Mouse (Mus musculus) kidney, adult 9 months (tissue): ENCODE measurements around the gene Rrbp1.

ENCODE experiments used
- DNase-seq: peaks from one replicate; pipeline ENCODE4 v3.0.0; 2022

Rrbp1 gene

DNA sequence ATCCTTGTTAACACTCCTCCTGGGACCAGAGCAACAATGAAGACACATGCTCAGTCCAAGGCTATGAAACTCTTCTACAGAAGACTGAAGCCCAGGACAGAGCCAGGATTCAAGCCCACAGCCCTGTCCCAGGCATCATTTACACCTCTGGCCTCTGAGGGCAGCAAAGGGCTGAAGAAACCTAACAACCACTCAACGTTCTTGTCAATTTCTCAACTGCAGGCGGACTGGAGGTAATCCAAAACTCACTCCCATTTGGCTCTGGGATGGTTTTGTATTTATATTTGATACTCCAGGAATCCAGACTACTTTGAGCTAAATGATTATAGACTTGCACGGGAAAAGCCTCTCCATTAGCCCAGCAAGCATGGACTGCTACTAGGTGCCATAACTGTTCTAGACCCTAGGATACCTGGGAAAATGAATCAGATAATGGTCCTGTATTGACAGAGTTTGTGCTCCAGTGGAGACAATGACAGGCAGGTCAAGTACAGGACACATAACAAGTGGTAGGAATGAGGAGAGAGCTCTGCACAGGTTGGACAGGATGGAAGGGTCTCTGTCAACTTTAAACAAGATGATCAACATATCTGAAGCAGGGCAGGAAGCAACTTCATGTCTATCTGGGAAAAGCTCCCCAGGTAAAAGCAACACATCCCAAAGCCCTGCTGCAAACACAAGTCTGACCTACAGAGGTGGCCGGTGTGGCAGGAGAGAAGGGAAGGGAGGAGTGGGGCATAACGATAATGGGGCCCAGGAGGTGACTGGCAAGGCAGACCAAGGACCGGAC, 5.7 kb downstream of the Rrbp1 start:
- no peak for DNase-seq

DNA sequence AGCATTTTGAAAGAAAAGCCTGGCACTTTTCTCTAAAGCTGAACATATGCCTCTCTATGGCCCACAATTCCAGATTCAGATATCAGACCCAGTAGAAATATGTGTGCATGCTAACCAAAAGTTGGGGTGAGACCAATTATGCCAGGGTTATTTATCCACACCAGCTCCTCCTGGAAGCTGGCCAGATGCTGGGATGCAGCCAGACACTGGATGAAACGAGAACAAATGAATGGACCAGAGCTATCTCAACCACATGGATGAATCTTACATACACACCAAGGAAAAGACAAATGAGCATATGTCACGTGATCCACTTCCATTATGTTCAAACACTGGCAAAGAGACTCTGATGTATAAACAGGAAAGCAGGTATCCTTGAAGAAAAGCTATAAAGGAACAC, 7.5 kb downstream of the Rrbp1 start:
- DNase-seq = peak; percentile 68

DNA sequence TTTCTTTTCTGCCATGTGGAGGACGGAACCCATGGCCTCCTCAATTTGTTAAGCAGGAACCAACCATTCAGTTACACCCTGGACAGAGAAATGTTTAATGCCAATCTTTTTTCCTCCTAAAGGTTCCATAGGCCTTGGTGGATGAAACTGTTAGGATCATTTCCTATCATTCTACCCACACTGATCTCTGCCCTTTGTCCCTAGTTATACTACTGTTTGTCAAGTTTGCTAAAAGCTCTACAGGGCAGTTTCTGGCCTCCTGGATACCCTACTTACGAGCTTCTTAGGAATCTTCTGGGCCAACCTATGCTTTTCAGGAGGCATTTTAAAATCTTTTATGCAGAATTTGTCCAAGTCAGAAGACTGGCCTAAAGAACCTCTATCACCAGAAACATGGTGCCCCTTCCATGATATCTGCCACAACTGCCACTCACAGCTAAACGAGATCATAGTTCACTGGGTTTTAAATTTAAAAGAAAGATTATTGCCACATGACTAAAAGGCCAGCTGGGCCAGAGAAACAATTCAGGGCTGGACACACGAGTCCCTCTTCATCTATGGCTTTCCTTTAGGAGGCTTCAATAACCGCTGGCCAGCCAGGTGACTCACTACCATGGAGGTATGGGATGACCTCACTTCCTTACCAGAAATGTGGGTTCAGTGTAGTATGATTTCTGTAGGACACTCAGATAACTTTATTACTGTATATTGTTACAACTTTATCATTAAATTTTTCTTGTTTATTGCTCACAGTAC, 8.7 kb downstream of the Rrbp1 start:
- no peak for DNase-seq

DNA sequence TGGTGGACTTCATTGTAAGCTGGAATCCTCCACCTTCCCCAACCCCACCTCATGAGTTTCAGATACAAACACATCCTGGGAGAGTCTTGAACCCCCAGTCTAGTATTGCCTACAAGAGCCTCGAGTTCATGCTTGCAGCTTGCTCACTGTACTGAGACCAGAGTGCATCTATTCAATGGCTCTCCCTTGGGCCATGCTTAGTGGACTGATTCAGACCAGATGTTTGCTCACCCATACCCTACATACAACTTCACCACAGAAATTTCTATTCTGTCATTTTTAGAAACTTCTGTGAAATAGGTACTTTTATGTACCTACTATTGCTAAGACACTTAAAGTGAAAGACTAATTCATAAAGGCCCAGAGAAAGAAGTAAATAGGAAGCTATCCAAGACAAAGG, 18.1 kb downstream of the Rrbp1 start:
- DNase-seq = no peak

DNA sequence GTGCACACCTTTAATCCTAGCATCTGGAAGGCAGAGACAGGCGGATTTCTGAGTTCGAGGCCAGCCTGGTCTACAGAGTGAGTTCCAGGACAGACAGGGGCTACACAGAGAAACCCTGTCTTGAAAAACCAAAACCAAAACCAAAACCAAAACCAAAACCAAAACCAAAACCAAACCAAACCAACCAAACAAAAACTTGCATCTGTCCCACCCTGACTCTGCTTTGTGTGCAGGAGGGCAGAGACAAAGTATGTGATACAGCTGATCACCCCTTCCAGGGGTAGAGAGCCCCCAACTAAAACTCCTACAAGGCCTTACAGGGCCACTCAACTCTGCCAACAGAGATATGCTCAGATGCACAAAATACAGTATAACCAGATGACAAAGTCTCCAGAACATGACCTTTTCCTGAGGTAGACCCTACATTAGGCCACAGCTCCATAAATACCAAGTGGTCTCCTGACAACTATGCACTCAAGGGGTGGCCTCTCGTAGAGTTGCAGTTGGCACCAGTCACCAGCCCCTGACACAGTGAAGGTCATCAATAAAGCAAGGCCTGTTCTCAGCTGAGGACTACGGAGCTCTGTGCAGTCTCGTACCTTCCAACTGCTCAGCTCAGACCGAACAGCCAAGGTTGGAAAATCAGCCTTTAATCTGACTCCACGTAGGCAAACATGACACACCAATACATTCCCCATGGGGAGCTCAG, 18.9 kb downstream of the Rrbp1 start:
- DNase-seq = no peak

DNA sequence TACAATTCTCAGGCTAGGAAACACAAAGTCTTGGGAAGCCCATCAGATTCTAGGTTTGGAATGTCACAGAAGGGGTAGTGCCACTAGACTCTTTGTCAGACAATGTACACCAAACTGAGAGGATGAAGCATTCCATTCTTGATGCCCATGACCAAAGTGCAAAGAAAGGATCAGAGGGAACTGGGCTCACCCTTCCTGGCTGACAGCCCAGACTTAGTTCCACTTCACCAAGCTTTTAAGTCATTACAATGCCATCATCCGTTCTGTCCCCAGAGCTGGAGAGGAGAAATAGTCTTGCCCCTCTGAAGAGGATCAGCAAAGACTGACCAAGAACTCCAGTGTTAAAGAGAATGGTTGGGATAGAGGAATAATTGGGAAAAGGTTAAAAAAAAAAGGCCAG, 20.1 kb downstream of the Rrbp1 start:
- DNase-seq = peak; percentile 91

DNA sequence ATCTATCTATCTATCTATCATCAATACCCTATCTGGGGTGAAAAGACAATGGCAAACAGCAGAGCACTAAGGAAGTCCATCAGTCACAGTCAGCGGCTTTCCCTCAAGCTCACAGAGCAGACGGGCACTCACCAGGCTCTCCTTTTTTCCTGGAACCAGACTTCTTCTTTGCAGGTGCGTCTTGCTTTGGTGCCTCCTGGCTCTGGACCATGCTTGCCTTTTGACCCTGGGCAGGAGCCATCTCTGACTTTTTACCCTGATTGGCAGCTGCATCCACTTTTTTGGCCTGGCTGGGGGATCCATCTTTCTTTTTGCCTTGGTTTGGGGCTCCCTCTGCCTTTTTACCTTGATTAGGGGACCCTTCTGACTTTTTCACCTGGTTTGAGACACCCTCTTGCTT, 23.0 kb downstream of the Rrbp1 start:
- peak; percentile 58 for DNase-seq

DNA sequence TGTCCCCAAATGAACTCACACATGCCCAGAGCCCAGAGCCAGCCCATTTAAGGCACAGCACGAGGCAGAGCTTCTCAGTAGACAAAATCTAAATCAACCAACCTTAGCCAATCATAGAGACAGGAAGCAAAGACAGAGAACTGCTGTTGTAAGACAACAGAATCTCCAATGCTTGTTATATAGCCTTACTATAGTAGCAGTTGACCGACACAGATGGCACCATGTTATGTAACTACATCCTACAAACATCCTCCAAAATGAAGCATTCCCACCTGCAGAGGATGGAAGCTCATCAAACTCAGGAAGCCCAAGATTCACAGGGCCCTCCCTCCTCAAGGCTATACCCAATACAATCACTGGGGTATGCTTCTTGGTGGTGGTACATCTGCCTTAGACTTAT, 23.6 kb downstream of the Rrbp1 start:
- no peak for DNase-seq

DNA sequence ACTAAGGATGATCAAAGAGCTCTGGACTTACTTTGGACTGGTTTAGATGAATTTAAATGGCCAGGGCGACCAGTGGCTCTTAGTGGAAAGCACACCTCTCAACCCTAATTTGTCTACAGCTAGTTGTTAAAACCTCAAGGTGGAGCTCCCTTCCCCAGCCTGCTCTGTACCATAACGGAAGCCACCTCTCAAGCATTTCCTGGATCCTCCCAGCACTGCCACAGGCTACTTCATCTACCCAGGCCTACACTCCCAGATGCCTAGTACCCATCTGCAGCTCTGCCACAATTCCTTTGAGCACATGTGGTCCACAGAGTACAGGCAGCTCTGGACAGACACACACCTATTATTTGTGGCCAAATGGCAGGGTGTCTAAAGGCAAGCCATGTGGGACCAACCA, 27.6 kb downstream of the Rrbp1 start:
- DNase-seq = no peak

DNA sequence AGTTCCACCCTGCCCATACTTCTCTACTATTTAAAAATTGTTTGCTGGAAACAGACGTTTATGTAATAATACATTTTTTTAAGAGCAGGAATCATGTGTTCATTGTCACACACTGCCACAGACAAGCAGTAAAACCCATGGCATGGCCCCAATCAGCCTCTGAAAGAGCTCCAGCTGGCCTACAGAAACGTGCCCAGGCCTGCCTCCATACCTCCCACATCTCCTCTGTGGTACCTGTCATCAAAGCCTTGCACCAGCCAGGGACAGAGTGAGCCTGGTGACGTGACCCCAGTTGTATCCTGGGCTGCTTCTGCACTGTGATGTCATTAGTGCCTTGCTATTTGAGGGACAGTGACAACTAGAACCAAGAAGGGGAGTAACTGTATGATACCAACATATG, 28.2 kb downstream of the Rrbp1 start:
- DNase-seq = no peak

DNA sequence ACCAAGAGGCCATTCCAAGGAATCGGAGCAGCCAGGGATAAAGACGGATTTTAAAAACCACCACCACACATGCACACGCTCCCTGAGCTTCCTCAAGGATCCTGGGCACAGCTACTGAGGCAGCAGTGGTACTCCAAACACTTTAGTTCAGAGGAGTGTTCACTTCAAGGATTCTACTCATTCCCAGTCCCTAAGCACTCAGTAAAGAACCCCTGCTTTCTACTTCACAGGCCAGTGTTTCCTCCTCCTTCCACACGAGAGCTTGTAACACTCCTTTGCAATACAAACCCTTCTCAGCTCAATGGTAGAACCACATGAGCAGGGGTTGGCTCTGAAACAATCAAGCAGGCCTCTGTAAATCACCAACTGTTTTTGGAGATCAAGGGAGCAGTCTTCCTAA, 28.9 kb downstream of the Rrbp1 start:
- no peak for DNase-seq

DNA sequence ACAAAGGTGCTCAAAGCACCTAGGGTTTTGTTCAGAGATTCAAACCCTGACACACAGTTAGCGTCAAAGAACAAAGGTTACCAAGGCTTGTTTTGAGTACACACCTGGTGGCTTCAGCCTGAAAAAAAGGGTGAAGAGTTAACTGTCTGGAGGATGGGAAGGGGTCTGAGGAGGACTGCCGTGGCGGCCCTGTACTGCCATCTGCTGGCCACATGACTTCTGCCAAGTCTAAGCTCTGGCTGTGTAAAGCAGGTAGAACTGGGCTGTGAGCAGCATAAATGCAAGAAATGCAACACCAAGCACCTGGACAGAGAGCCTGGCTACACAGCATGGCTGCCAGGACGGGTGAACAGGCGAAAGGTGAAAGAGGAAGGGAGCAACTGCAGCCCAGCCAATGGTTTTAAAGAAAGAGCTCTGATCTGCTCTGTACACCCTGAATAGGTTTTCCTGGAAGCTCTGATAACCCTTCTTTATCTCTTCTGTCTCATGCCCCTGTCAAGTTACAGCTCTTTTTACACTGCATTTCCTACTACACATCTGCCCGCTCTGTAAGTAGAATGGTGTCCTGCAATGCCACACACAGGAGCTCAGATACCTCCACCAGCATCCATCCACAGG, 30.2 kb downstream of the Rrbp1 start:
- DNase-seq = peak; percentile 69

DNA sequence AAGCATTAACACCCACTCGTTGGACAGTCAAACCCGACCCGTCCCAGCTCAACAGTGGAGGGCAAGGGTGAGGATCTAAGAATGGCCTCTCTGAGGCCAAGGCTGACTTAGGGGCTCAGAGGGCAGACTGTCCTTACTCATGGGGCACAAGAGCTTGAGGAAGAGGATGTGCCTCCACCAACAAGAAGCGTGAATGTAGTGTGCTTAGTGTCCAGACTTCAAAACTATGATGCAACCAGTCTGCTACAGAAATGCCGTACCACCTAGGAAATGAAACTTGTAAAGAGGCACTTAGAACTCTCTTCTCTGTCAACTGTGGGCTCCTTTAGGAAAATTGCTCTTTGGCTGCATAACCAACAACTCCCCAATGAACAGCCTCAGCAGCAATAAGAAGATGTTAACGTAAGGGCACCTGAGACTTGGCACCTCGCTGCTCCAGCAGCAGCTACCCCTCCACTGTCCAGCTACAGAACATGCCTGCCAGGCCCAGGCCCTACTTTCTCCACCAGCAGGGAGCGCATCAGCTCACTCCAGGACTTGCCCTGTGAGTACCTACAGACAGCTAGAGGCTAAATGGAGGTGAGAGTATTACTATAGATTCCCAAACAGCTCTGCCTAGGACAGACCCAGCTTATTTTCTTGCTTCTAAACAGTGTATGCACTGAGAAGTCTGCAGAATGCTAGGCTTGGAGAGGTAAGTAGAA, 32.5 kb downstream of the Rrbp1 start:
- DNase-seq = no peak

DNA sequence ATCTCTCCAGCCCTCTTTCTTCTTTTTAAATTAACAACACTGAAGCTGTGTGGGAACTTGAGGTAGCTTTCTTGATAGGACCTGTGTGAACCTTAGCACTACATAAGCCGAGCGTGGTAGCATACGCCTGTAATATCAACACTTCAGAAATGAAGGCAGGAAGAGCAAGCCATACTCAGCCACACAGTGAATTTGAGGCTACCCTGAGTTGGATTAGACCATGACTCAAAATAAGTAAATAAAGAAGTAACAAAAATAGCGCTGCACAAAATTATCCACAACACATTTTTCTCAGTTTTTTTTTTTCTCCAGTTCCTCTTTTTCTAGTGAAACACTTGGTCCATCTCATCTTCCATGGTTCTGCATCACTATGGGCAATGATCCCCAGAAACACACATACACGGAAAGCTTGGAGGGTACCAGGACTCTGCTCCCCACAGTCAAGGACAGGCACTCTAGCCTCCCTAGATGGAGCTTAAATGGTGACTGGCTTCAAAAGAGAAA, 35.9 kb downstream of the Rrbp1 start:
- no peak for DNase-seq

DNA sequence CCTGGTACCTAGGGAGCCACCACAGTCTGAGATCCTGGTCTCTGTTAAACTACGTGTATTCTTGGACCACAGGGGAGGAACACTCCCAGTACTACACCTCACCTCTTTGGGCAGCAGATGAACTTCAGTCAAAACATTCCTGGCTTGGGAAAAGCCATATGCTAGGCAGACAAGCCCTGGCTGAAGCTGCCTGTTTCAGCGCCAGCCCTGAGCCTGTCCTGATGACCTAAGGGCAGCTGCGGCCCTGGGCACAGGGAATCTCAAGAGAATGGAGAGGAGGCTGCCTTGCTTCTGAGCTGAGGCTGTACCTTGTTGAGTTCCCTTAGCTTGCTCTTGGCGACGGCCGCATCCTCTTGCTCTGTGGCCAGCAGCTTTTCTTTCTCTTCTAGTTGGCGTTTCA, 37.9 kb downstream of the Rrbp1 start:
- no peak for DNase-seq

DNA sequence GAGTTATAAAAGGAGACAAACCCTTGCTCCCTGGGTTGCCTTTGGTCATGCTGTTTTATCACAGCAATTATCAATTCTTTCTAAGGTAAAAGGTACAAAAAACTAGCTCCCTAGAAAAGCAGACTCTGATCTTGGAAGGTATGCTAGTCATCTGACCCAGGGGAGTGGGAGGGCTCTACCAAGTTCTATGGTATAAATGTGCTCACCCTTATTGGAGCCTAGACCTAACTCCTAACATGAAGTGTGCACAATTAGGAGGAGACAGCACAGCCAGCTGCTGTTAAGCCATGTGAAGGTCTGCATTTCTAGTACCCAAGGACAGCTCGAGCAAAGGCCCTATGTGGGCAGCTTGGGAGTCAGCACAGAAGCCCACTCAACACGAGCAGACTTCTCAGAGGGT, 39.2 kb downstream of the Rrbp1 start:
- no peak for DNase-seq

DNA sequence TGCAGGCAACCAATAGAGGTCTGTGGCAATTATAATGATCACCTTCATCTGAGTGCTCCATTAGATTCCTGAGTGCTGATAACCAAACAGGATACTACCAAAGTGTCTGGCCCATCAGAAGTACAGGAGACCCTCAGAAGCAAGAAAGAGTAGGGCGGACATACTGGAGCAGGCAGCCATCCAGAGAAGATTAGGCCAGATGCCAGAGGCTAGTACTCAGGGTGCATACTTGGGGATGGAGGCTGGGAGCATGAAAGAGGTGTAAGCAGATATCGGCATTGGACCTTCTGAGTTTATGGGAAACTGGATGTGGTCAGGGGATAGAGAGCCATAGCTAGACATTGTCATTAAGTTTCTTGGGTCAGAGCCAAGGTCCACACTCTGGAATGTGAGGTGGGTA, 40.2 kb downstream of the Rrbp1 start:
- DNase-seq = no peak

DNA sequence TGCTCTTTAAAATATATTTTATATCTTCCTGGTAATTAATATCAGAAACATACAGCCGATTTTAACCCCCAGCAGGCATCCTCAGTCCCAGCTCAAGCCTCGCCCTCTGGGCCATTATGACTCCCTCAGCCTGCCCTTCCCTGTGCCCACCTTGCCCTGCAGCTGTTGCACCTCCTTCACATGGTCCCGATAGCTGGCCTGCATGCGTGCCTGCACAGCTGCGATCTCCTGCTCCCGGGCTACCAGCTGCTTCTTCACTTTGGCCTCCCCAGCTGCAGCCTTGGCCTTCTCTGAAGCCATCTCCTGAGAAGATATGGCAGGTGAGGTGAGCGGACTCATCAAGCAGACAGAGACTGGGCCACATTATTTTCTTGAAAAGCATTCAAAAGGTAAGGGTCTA, 41.8 kb downstream of the Rrbp1 start:
- no peak for DNase-seq

DNA sequence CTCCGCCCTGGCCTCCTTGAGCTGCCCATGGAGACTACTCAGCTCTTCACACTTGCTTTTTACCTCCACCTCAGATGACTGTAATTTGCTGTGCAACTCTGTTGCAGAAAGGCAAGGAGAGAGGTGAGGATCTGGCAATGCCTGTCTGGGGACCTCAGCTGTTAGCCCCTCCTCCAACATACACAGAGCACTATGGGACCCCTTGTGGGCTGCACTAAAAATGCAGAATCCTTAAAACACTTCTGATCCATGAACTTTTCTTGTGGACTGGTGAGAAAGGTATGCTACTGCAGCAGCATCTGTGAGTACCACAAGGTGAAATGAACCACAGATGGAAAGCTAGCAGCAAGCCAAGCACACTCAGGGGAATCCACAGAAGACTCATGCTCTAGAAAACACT, 47.7 kb downstream of the Rrbp1 start:
- no peak for DNase-seq

DNA sequence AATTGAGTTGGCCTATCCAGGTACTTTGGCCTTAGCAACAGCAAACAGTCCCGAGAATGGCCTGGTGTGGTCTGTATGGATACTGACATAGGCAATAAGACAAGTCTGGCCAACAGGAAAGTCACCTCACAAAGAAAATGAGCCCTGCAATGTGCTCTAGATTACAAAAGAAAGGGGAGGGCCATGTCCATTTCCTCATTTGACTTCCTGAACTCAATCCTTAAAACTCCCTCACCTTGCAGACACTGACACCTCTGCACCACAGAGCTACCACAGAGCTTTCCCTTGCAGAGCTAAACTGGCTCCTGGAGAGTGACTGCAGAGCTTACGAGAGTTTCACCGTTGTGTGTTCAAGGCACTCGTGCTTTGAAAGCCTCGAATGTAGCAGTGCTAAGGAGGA, 48.9 kb downstream of the Rrbp1 start:
- DNase-seq = no peak

DNA sequence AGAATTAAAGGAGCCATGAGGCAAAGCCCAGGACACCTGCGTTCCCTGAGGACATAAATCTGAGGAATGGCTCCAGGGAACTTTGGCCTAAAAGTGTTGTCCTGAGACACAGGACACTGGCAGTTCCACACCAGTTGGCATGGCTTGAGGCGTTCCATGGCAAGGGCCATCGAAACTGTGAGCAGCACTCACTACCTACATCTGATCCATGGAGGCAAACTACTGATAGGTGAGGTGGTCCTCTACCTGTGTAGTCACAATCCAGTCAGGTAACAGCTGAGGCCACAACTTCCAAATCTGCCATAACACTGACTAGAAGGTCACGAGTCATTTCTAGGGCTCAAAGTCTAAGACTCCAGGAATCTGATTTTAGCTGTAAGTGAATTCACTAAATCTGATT, 55.3 kb downstream of the Rrbp1 start:
- DNase-seq = peak; percentile 49

DNA sequence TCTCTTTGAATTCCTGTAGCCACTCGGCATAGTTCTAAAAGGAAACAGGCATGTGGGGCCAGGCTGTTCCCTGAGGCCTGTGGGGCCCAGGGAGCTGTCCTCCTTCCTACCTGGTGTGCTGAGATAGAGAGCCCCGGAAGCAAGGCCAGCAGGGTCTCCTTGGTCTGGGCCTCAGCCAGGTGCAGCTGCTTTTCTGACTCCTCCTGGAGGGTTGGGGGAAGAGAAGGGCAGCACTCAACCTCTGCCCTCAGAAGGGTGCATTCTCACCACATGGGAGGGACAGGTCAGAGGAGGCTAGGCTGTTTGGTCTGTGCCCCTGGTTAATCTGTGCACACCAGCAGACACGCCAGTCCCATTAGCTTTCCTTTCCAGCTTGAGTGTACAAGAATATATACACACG, 56.1 kb downstream of the Rrbp1 start:
- DNase-seq = peak; percentile 49

DNA sequence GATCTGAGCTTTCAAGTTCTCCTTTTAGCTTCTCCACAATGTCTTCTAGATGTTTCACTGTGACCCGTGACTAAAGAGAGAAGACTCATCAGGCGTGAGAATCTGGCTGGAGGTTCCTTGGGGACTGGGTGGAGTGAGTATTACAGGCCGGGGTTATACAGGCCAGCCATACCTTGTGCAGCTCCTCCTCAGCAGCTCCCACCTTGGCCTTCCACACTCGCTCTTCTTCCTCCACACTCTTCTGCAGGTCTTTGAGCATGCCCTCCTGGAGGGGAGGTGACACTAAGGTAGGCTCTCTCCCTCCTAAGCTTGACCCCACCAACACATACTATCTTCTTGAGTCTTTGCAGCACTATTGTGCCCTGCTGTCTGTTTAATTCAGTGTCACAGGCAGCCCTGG, 57.1 kb downstream of the Rrbp1 start:
- no peak for DNase-seq
